Mouse (Mus musculus): ENCODE data around the gene Samm50.
A peak's percentile ranks its signal among the peaks of the same experiment; 100 is the strongest.

The Samm50 gene

DNA sequence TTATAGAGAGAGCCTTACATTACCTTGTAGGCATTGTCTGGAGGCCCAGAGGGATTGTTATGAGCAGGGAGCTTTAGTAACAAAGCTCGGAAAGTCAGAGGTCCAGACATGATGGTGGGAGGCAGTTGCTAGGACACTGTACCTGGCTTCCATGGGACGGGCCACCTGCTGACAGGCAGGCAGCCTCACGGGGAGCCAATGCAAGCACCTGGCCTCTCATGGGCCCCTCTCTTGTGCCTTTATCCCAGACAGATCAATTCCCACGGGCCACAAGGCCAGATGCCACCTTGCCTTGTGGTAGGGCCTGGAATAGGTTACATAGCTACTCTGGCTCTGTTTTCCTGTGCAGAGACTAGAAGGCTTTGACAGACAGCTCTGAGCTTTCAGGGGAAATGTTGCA, 19.5 kb downstream of the Samm50 start:
- DNase-seq (ENCODE audit: low spot score): no peak

DNA sequence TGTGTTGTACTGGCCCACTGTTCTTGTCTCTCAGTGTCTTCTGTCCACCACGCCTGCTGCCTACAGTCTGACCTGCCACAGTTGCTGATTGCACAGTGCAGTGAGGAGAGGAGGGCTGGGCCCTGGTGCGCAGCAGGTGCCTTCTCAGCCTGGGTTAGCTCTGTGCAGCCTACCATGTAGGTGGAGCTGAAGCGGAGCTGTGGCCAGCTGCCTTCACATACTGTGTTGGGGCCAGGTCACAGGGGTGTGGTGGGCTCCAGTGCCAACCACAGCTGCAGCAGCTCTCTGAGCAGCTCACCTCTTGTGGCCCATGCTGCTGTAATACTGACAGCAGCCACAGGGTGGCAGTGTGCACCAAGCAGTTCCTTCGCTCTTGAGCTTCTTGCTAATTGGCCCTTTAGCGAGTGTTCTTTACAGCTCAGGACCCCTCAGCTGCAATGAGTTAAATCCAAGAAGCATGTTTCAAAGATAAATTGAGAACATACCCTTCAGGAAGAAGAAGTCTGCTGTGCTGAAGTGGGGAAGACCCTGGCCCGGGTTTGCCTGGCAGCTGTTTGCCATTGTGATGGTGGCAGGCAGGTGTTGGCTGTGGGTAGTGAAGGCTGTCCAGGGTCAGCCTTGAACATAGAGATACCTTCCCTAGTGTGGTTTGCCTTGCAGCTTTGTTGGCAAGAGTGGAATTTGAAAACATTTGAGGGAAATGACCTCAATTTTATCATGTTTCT, 20.2 kb downstream of the Samm50 start:
- DNase-seq (ENCODE audit: low spot score): peak; percentile 83

DNA sequence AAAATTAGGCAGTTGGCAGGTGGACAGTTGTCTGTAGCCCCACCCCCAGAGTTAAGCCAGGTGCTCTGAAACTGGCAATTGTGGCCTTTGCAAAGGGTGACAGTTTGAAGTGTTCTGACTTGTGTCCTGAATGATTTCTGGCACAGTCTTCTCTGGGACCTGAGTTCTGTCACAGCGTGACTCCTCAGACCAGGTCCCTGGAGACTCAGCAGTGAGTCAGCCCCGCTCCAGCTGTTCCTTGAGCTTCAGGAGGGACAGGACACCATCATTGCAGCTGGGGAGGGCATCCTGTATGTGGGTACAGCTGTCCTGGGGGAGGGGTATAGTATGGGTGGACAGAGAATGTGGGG, 20.7 kb downstream of the Samm50 start:
- DNase-seq (ENCODE audit: low spot score): no peak

DNA sequence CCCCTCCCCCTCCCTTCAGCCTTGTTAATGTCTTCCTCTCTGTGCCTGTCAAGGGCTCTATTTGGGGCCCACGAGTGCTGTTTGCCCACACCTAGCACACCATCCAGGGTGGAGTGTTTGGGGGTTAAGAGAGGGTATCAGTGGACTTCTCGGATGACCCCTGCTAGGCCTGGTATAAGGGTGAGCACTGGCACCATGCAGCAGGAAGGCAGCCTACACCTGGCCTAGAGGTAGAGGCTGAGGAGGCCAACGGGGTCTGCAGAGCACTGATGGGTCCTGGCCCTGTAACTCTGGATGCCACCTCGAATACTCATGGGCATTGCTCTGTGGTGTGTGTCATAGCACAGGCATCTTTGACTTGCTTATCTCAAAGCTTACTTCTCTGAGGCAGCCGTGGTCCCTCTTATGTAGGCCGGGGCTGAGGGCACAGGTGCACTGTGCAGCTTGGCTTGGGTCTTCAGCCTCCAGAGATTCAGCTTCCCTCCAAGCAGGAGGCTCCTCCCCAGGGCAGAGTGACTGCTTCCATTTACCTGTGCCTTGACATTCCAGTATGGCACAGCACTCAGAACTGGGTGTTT, 21.2 kb downstream of the Samm50 start:
- DNase-seq (ENCODE audit: low spot score): no peak

DNA sequence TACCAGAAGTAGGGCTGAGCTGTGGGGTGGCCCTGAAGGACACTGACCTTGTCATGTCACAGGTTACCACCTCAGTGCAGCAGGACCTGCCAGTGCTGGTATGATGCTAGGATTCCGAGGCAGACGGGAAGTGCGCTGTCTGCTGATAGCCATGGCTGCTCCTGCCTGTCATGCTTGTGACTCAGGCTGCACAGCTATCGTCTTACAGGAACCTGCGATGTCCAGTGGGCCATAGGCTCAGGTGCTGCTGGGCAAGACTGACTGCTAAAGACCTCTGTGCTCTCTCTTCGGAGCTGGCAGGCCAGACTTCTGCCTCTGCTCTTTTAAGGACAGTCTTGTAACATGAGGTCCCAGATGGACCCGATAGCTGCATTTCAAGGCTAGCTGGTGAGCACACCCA, 22.4 kb downstream of the Samm50 start:
- no peak for DNase-seq (ENCODE audit: low spot score)

DNA sequence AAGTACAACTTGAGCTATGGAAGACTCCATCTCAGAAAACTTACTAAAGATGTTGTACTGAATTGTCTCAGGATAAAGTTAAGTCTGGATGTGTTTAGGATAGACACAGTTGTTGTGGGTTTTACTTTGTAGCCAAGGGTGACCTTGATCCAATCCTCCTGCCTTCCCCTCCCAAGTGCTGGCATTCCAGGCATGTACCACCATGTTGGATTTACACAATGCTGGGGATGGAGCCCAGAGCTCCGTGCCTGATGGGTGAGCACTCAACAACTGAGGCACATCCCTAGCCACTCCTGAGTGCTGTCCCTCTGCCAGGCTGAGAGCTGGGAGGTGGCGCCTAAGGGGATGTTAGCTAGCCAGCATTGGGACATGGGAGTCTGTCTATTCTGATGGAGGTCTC, 23.2 kb downstream of the Samm50 start:
- DNase-seq (ENCODE audit: low spot score): no peak

DNA sequence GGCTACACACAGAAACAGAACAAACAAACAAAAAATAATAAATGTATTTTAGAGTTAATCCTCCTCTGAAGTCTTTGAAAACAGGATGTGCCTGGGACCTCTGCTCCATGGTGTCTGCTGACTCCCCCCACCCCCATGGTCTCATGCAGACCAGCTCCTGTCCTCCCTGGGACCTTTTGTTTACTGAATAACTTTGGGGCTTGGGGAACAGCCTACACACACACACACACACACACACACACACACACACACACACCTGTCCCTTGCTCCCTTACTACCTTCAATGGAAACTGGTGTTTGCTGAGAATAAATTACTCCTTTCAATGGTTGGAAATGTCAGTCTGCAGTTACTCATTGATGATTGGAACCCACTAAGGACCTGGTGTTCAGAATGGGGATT, 24.0 kb downstream of the Samm50 start:
- DNase-seq (ENCODE audit: low spot score): no peak

DNA sequence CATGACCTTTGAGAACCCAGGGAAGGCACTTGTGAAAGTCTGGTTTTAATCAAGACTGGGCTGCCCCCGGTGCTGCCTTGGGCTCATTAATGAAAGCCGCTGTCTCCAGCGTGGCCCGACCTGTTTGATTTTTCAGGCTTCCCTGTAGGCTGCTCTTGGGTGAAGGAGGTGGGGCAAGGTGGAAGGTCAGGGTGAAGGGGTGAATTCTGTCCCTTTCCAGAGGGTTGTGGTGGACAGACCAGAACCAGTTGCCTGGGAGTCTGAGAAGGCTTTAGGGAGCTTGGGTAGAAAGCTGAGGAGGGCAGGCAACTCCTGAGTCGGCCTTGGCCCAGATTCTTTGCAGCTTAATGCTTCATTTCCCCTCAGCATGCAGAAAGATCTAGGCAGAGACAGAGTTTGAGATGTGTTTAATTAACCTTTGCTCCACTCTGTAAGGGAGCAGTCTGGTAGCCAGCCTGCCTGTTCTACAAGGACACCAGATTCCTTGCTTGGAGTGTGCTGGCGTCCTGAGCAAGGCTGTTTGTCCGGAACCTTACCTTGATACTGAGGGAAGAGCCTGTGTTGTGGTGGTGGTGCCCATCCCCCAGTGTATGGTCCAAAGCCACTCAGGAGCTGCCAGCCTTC, 24.5 kb downstream of the Samm50 start:
- DNase-seq (ENCODE audit: low spot score): peak; percentile 33

DNA sequence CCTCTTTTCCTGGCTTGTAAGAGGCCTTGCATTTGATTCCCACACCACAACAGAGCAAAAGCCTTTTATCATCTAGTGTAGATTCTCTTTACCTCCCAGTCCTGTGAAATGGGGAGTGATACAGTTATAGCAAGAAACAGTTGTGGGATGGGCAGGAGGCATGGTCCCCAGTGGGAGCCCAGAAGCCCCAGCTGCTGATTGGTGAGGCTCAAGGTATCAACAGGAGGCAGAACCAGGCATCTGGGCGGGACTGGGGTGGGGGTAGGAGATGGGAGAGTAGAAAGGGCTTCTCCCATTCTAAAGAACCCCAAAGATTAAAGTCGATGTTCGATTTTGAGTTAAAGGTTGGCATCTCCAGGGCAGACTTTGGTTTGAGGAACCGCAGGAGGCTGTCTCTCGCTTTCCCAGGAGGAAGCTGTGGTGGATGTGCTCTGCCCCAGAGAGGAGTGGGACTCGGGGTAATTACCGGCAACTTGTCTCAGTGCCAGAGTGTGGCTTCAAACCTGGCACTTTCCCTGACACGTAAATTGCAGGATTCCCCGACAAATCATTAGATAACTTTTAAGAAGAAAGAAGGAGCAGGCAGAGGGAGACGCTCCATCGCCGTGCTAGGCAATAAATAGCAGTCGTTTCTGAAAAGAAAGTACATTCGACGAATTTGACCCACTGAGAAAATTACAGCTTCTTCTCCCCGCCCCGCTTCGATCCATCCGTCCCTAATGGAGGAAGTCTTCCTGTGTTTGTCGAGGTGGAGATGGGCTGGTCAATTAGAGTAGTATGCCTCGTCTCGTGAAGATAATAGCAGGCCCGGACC, 26.1 kb downstream of the Samm50 start:
- DNase-seq (ENCODE audit: low spot score): no peak

DNA sequence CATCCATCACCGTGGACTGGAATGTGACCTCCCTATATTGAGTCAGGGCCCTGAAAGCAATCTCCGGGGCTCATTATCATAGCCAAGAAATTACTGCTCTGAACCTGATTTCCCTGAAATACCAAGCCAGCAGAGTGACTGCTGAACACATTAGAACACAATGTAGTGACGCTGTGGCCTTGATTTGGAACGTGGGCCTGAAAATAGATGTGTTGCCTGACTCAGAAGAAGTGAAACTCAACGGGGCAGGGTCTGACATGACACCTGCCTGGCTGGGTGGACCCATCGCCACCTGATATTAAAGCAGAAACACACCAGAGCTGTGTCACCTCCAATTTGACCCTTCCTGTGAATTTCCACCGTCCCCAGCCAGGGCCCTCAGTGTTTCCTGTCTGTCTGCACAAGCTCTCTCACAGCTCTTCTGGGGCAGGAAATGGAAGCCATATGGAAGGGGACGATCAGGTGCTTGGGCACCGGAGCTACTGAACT, 26.8 kb downstream of the Samm50 start:
- no peak for DNase-seq (ENCODE audit: low spot score)

DNA sequence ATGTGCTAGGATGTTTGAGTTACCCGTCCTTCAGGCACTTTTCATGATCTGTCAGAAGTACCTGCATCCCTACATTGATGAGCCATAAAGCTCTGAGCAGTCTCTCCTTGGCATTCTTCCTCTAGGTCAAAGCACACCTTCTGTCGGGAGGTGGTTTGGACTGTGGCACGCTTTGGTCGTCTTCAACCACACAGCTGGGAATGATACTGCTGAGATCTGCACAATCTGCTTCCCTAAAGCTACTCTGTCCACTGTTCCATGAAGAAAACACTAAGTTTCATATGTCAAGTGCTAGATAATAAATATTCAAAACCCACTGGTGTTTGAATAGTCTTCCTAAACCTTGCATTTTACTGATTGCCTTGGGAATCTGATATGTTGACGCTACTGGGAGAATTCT, 29.5 kb downstream of the Samm50 start:
- DNase-seq (ENCODE audit: low spot score): no peak

DNA sequence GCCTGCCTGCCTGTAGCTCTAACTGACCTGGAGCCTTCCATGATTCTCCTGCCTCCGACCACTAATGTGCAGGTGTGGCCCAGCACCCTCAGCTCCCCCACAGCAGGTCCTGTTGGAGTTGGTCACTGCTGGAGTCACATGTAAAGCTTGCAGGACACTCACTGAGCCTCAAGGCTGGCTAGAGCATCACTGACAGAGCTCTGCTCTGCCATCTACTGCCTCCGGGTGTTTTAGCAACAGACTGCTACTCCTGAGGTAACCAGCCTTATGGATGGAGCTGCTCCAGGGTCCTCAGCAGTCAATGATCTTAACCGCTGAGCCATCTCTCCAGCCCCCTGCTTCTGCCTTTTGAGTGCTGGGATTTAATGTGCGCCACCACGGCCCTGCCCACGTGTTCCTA, 31.4 kb downstream of the Samm50 start:
- no peak for DNase-seq (ENCODE audit: low spot score)

DNA sequence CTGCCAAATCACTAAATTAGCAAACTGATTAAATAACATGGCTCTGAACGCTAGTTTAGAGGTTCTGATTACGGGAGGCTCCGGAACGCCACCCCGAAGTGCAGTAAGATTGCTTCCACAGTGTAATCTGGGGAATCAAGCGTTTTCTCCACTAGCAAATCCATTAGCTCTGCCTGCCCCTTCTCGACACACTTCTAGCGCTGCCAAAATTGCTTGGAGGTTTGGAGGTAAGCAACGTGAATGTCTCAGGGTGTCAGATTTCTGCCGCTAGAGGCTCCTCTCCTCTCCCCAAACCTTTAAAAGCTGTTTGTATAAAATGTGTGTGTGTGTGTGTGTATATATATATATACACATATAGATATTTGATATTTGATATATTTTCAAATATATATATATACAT, 32.7 kb downstream of the Samm50 start:
- no peak for DNase-seq (ENCODE audit: low spot score)

DNA sequence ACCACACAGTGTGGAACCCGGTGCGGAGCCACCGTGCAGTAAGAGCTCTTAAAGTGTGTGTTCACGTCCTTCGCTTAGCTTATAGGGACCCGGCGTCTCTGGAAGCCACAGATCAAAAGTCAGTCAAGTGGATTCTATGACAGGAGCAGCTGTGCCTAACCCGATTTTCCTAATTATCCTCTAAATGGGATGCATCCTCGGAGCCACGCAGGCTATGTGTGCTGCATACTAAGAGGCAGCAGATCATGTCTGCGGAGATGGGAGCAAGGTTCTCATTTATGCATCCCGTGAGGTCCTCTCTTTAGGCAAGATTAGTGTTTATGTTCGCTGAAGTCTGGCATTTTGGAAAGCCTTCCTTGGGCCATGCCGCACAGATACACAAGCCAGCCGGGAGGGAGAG, 34.9 kb downstream of the Samm50 start:
- no peak for DNase-seq (ENCODE audit: low spot score)

DNA sequence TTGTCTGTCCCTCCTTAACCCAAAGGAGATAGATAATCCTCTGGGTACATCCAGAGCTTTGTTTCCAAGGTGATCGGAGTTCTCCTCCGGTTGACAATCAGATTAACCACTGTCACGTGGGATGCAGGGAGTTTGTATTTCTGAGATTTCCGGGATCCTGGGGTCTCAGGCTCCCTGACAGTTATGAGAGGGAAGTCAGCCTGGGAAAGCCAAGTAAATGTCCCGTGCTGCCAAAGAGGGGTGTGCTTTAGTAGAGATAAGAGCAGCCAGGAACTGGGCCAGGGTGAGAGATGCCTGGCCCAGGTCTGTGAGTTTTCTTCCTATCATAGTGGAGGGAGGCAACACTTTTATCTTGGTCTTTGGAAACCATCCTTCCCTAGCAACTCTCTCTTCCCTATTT, 38.6 kb downstream of the Samm50 start:
- DNase-seq (ENCODE audit: low spot score): no peak

DNA sequence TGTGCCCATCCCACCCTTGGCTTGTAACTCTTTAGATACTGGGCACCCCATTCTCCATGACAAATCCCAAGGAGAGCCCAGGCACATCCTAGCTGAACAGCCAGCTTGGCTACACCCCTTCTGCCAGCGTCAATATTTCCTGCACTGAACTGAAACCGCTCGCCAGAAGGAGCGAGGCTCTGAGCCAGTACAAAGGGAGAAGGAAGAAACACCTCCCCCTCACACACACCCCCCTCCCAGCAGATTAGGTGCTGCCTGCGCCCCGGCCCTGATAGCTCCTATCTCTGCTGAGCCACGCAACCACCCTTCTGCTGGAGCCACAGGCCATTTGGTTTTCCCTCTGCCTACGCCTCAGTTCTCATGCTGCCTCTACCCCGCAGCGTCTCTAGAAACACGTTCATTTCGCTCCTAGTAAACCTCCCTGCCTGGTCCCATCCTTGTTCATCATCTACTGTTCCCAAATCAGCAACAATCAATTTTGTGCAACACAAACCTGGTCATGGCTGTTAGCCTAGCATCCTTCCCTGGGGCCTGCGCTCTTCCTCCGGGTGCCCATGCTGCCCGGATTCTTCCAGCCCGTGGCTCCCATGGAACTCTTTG, 39.2 kb downstream of the Samm50 start:
- peak; percentile 44 for DNase-seq (ENCODE audit: low spot score)

DNA sequence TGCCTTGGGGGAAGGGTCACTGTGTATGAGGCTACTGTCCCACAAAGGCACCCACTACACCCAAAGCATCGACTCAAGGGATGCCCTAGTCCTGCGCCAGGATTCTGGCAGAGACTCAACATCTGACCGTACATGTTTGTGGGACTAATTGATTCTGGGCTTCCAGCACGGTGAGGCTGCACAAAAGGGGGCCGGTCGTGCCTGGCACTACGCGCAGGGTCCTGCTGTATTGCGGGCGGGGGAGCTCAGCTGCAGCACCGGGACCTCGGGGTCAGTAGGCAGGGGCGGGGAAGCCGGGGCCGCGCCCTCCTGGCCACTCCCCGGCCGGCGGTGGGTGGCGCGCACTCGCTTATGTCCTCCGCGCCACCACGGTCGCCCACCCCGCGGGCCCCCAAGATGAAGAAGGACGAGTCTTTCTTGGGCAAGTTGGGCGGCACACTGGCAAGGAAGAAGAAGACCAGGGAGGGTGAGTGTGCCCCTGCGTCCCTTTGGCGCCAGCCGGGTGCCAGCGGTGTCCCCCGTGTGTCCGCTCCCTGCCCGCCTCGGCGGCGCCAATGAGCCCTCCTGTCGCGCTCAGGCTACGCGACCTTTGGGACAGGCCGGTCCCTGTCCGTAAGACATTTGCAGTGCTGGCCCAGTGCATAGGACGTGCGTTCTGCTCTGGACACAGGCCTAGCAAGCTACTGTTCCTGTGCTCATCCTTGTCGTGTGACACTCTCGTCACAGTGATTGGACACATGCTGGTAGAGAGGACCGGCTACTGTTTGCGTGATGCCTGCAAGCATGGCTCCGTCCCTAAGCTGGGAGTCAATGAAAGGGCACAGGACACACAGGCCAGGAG, 39.9 kb downstream of the Samm50 start, which contains the start of gene Parvb:
Gene Parvb (plus strand): TSS at position 323 of the 841 bp plus-strand sequence.
- peak; percentile 50 for DNase-seq (ENCODE audit: low spot score)

DNA sequence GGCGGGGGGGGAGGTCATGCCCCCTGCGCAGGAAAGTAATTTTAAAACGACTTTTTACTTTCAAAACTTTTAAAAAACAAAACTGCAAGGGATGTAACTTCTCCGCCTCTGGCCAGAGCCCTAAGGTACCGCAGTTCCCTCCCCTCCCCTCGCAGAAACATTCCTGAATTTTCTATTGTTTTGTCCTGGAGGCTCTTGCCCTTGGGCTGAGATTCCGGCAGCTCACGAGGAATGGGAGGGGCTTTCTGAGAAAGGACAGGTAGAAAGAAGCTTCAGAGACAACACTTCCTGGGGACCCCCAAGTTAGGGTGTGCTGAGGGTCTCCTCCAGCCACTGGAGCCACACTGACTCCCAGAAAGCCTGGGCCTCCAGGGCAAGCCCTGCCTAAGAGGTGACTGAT, 40.6 kb downstream of the Samm50 start:
- DNase-seq (ENCODE audit: low spot score): no peak

DNA sequence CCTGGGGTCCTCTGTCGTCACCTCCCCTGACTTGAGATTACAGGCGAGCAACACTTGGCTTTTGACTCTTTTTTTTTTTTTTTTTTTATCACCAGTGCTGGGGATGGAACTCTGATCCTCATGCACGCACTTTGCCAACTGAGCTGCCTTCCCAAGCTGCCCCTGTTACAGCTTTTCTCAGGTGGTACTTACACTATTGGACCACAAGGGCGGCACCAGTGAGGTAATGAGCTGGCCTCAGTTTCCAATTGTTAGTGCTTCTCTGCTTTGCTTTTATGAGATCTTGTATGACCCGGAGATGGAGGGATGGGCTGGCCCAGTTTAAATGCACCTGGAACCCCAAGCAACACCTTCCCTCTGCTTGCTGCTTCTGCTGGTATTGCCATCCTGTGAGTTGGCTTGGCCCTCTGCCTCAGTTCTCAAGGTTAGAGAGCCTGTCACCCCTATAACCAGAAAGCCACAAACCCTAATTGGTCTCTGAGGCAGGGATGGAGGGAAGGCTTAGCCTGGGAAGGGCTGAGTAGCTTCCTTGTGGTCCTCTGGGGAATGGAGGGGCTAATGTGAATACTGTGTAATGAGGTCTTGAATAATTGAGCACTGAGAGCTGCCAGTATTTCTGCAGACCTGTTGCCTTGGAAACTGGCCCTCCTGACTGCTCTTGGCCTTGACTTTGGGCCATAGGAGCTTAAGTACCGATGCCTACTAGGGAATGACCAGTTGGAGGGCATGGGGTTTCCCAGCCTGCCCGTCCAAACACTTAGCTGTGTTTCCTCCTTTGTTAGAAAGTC, 42.9 kb downstream of the Samm50 start:
- DNase-seq (ENCODE audit: low spot score): no peak

DNA sequence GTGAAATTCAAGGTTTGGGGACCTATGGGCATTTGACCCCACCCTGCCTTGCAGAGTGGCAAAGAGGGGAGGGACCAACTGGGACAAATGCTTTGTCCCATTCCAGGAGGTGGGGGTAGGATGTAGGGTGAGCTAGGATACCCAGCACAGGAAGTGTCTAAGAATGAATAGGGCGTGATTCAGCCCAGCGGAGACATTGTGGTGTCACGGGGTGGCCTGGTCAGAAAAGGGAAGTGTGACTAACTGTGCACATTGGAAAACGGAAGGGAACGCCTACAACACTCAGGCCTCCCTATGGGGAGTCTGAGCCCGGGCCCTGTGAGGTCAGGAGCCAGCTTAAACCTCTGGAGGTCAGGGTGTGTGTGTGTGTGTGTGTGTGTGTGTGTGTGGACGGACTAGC, 43.6 kb downstream of the Samm50 start:
- no peak for DNase-seq (ENCODE audit: low spot score)

DNA sequence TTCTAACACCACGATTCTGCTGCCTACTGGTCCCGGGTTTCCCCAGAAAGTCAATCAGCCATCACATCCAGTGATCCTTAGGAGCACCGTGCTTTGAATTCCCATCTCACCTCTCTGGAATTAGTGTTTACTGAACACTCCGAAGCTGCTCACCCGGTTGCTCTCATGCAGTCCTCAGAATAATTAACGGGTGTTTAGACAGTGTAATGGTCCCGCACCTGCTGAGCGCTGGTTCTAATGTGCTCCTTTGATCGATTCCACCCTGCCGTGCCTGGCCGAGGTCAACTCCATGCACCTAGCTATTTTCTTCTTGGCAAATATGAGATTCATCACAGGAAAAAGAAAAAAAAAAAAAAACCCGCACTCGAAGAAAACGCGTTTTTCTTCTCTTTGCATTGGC, 46.5 kb downstream of the Samm50 start:
- DNase-seq (ENCODE audit: low spot score): no peak

Measured in ovary, postnatal 36 days (tissue).